Mouse (Mus musculus): Measurements from ENCODE around the gene Bub3. TPM values are rescaled to one million over a fixed set of nuclear protein-coding genes. Genes with fewer than 3 reads are reported as not detected.

The Bub3 gene
- total RNA-seq (2021): 10 to 100 TPM; 31.4 to 32.3 TPM
- long read RNA-seq, experiment 1, transcript Bub3-201 (8 exons, 2,218 nt): major isoform, 68 of 71 reads
- long read RNA-seq, experiment 1, partial matches to known transcripts: 0 of 71 reads
- long read RNA-seq, experiment 1, other reads (novel, unspliced or antisense): 3 of 71 reads
- long read RNA-seq, experiment 2, transcript Bub3-201 (8 exons, 2,218 nt): major isoform, 66 of 70 reads
- long read RNA-seq, experiment 2, partial matches to known transcripts: 1 of 70 reads
- long read RNA-seq, experiment 2, other reads (novel, unspliced or antisense): 3 of 70 reads

- intact Hi-C loops (cut with DNase I; ENCODE audit: low total_unique reads): no loop called here
- peak; percentile 92 for DNase-seq
Observed at GRCm38 (mm10) chr7:131559986-131560696, at the start of gene Bub3. TSS of gene Bub3 (plus strand) at chr7:131560222.

GRCm38 (mm10) chr7:131539979-131540378 lies 20.0 kb upstream of the Bub3 start:
- peak; percentile 85 for DNase-seq
- intact Hi-C loops (cut with DNase I; ENCODE audit: low total_unique reads): loop anchor here (5.0 kb wide), 1 partner anchor 342 kb away; no protein-coding TSS in a partner anchor

GRCm38 (mm10) chr7:131541184-131542114 lies 18.6 kb upstream of the Bub3 start:
- intact Hi-C loops (cut with DNase I; ENCODE audit: low total_unique reads): no loop called here
- DNase-seq: no peak

GRCm38 (mm10) chr7:131542115-131542871 lies 17.7 kb upstream of the Bub3 start, which contains the start of gene Hmx3:
TSS of gene Hmx3 (plus strand) at chr7:131542867.
- DNase-seq: no peak
- intact Hi-C loops (cut with DNase I; ENCODE audit: low total_unique reads): no loop called here

- DNase-seq: no peak
- intact Hi-C loops (cut with DNase I; ENCODE audit: low total_unique reads): no loop called here
Observed at GRCm38 (mm10) chr7:131542872-131543622, 17.0 kb upstream of the Bub3 start.

GRCm38 (mm10) chr7:131543623-131544481 lies 16.2 kb upstream of the Bub3 start:
- intact Hi-C loops (cut with DNase I; ENCODE audit: low total_unique reads): no loop called here
- DNase-seq: no peak

- DNase-seq: no peak
- intact Hi-C loops (cut with DNase I; ENCODE audit: low total_unique reads): no loop called here
Observed at GRCm38 (mm10) chr7:131544871-131545270, 15.2 kb upstream of the Bub3 start.

GRCm38 (mm10) chr7:131545701-131546385 lies 14.2 kb upstream of the Bub3 start:
- intact Hi-C loops (cut with DNase I; ENCODE audit: low total_unique reads): no loop called here
- DNase-seq: no peak

GRCm38 (mm10) chr7:131546423-131546822 lies 13.6 kb upstream of the Bub3 start:
- no peak for DNase-seq
- intact Hi-C loops (cut with DNase I; ENCODE audit: low total_unique reads): no loop called here

GRCm38 (mm10) chr7:131547481-131547880 lies 12.5 kb upstream of the Bub3 start:
- DNase-seq: no peak
- intact Hi-C loops (cut with DNase I; ENCODE audit: low total_unique reads): no loop called here

- no peak for DNase-seq
- intact Hi-C loops (cut with DNase I; ENCODE audit: low total_unique reads): no loop called here
Observed at GRCm38 (mm10) chr7:131548473-131548872, 11.5 kb upstream of the Bub3 start, which contains the start of gene Hmx2. TSS of gene Hmx2 (plus strand) at chr7:131548773.

- no peak for DNase-seq
- intact Hi-C loops (cut with DNase I; ENCODE audit: low total_unique reads): no loop called here
Observed at GRCm38 (mm10) chr7:131551471-131551870, 8.6 kb upstream of the Bub3 start.

GRCm38 (mm10) chr7:131551931-131552741 lies 7.9 kb upstream of the Bub3 start:
- intact Hi-C loops (cut with DNase I; ENCODE audit: low total_unique reads): no loop called here
- no peak for DNase-seq

GRCm38 (mm10) chr7:131552781-131553180 lies 7.2 kb upstream of the Bub3 start:
- intact Hi-C loops (cut with DNase I; ENCODE audit: low total_unique reads): no loop called here
- DNase-seq: no peak

GRCm38 (mm10) chr7:131553771-131554175 lies 6.2 kb upstream of the Bub3 start:
- intact Hi-C loops (cut with DNase I; ENCODE audit: low total_unique reads): no loop called here
- DNase-seq: peak; percentile 23

All from gastrocnemius, postnatal 14 days (tissue).